Mouse (Mus musculus) ES-Bruce4 (cell line): ENCODE measurements around the gene Smyd4.
A peak's percentile ranks its signal among the peaks of the same experiment; 100 is the strongest.

Experiments used
- CTCF ChIP-seq: IDR thresholded peaks from one replicate; pipeline ENCODE4 v1.8.1; 2011; ENCODE audit warnings: low read depth, low read length
- EP300 ChIP-seq: IDR thresholded peaks from 2 replicates; pipeline ENCODE4 v1.6.1; 2011; ENCODE audit warnings: low read depth, low read length; ENCODE audit not compliant: insufficient read depth
- POLR2A ChIP-seq: IDR thresholded peaks from one replicate; pipeline ENCODE4 v1.8.1; 2011; ENCODE audit warnings: low read length; ENCODE audit not compliant: insufficient read depth

DNA sequence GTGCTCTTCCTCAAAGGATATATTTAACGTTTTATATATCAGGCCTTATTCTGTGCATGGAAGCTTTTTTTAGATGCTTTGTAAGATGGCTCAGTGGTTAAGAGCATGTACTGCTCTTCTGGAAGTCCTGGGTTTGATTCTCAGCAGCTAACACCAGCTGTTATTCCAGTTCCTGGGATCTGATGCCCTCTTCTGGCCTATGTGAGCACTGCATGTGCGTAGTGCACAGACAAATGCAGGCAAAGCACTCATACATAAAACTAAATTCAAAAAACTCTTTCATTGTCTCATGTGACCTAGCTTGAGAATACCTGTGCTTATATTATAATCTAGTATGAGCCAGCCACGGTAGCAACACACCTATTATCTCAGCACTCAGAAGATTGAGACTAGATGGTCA lies 58.6 kb downstream of the Smyd4 start:
- peak; percentile 76 for TF ChIP-seq CTCF
- TF ChIP-seq POLR2A: no peak
- TF ChIP-seq EP300: no peak
